Mouse (Mus musculus) liver, postnatal 0 days (tissue): Measurements from ENCODE around the gene Lyrm4. TPM values are rescaled to one million over a fixed set of nuclear protein-coding genes. Genes with fewer than 3 reads are reported as not detected.

ENCODE experiments used
- ATAC-seq: fragments of 200-750 bp; cut with Nextera tagmentation; 2 replicates; pipeline ENCODE4 v1.8.0; 2017; ENCODE audit warnings: mild to moderate bottlenecking, moderate library complexity
- DNase-seq: peaks from one replicate; pipeline ENCODE4 v3.0.0-alpha.2; 2016
- H3K27ac ChIP-seq: fragments of 300-500 bp; sonication (generic); 2 replicates; pipeline ENCODE4 v1.5.1; 2014; ENCODE audit warnings: antibody characterized with exemption, moderate library complexity, mild to moderate bottlenecking, low read depth
- H3K27me3 ChIP-seq: fragments of 300-500 bp; sonication (generic); 2 replicates; pipeline ENCODE4 v1.6.1; 2014; ENCODE audit warnings: low read length, control low read depth, mixed read lengths; ENCODE audit not compliant: insufficient read depth
- H3K36me3 ChIP-seq: fragments of 300-500 bp; sonication (generic); replicated peaks from 2 replicates; pipeline ENCODE4 v1.6.1; 2014; ENCODE audit warnings: mild to moderate bottlenecking, control low read depth, low read length, moderate library complexity, mixed read lengths; ENCODE audit not compliant: insufficient read depth
- H3K4me1 ChIP-seq: fragments of 300-500 bp; sonication (generic); 2 replicates; pipeline ENCODE4 v1.6.1; 2014; ENCODE audit warnings: antibody characterized with exemption, mild to moderate bottlenecking, control low read depth; ENCODE audit not compliant: insufficient read depth
- H3K4me2 ChIP-seq: fragments of 300-500 bp; sonication (generic); 2 replicates; pipeline ENCODE4 v1.6.1; 2014; ENCODE audit warnings: low read depth, mild to moderate bottlenecking, low read length, moderate library complexity, mixed read lengths
- H3K4me3 ChIP-seq: fragments of 300-500 bp; sonication (generic); 2 replicates; pipeline ENCODE4 v1.5.1; 2014; ENCODE audit warnings: low read depth, low read length
- H3K9ac ChIP-seq: fragments of 300-500 bp; sonication (generic); replicated peaks from 2 replicates; pipeline ENCODE4 v1.6.1; 2014; ENCODE audit warnings: mild to moderate bottlenecking, moderate library complexity
- H3K9me3 ChIP-seq: fragments of 300-500 bp; sonication (generic); 2 replicates; pipeline ENCODE4 v1.6.1; 2016; ENCODE audit warnings: mild to moderate bottlenecking, control low read depth, low read length, mixed read lengths
- CTCF ChIP-seq: sonication (generic); IDR thresholded peaks from 2 replicates; pipeline ENCODE4 v1.5.1; 2016; ENCODE audit warnings: antibody characterized with exemption, low read depth
- EP300 ChIP-seq: IDR thresholded peaks from 2 replicates; pipeline ENCODE4 v1.6.1; 2016; ENCODE audit warnings: antibody characterized with exemption, low read depth, mild to moderate bottlenecking
- WGBS: fragments of 180-500 bp; shearing (Covaris S2); extraction: QIAGEN DNeasy Blood & Tissue Kit; methylation state at CpG from one replicate; pipeline ENCODE4 v1.1.7; 2014; ENCODE audit not compliant: insufficient replicate concordance; 5-methylcytosine and 5-hydroxymethylcytosine counted together
- polyA plus RNA-seq: library from polyadenylated mRNA; unstranded; fragments of >200 nt; fragmentation: Nextera tagmentation; extraction: Ambion mirVana; gene quantifications from 2 replicates; pipeline ENCODE4 v1.2.1, GENCODE M21; 2015

Gene Lyrm4
- polyA plus RNA-seq, 1 experiment from 2014 or later, result 19.3 TPM

DNA sequence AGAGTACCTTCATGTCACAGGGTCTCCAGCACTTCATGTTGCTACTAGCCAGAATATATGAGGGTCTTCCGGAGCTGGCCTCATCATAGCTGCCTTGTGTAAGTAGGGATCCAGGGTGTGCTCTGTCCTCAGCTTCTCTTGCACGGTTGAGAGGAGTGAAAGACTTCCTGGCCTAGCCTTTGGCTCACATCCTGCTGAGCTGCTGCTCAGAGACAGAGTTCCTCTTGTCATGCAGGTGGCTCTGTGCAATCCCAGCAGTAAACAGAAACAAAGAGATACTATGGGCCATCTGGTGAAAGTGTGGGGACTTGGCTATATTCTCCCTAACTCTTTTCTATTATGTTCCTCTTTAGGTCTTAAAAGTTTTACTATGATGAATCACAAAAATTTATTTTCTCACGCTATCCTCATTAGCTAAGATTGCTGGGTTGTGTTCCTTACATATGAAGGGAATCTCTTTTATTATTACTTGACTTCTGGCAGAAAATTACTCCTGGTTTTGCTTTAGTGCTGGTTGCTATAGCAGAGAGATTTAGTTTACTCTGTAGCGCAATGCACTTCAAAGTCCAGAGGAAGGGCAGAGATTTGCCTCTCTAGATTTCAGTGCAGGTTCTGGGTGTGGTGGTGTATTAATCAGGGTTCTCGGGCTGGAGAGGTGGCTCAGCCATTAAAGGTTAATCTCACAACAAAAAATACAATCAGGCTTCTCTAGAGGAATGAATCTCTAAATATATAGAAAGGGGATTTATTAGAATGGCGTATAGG lies 32.0 kb upstream of the Lyrm4 start:
- no peaks in the 10 kb centered on the region for H3K9me3 ChIP-seq
- ATAC-seq (peak; percentile 53; the same call in 1 of the 2 replicates), DNase-seq (no peak)
- no peak overlapping the region for H3K4me3 ChIP-seq
- H3K4me2 ChIP-seq, result peak overlapping the region; percentile 20; the same call in 1 of the 2 replicates
- WGBS, result 45% methylated on average over 6 of the region's 6 CpGs
- TF ChIP-seq EP300 (no peak), CTCF (no peak)
- H3K36me3 ChIP-seq, result no peaks in the 10 kb centered on the region
- H3K4me1 ChIP-seq, result peaks cover 19% of the 10 kb centered on the region
- no peak overlapping the region for H3K9ac ChIP-seq
- no peaks in the 10 kb centered on the region for H3K27me3 ChIP-seq
- peak overlapping the region; percentile 41 for H3K27ac ChIP-seq

DNA sequence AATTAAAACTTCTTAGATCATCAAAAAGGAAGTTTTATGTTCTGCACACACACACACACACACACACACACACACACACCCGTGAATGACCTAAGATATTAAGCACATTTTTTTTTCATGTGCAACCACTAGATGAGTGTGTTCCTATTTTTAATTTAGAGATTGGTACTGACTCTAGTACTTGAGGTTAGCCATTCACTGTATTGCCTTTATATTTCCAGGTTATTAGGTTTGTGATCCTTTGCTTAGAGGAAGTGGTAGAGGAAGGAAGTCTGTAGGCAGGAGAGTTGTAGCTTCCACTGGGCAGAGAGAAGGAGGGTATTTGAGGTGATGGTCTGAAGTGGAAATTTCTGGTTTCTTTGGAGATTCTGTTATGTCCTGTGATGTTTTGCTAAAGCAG lies 28.3 kb upstream of the Lyrm4 start:
- Histone ChIP-seq H3K9ac (no peak overlapping the region), H3K4me2 (no peak overlapping the region), H3K9me3 (no peaks in the 10 kb centered on the region), H3K27me3 (no peaks in the 10 kb centered on the region), H3K36me3 (no peaks in the 10 kb centered on the region), H3K4me3 (no peak overlapping the region), H3K27ac (no peak overlapping the region), H3K4me1 (peaks cover 19% of the 10 kb centered on the region)
- no peak for ATAC-seq
- WGBS, result 48% methylated on average over 1 of the region's 1 CpGs
- TF ChIP-seq CTCF, result no peak
- TF ChIP-seq EP300, result no peak
- DNase-seq, result no peak

- WGBS, result 76% methylated on average over 5 of the region's 5 CpGs
- Histone ChIP-seq H3K36me3 (no peaks in the 10 kb centered on the region), H3K9ac (no peak overlapping the region), H3K9me3 (no peaks in the 10 kb centered on the region), H3K4me1 (no peaks in the 10 kb centered on the region; the same call in 1 of the 2 replicates), H3K4me3 (no peak overlapping the region), H3K27ac (no peak overlapping the region), H3K27me3 (no peaks in the 10 kb centered on the region), H3K4me2 (no peak overlapping the region)
- TF ChIP-seq EP300 (no peak), CTCF (no peak)
- DNase-seq, result no peak
- ATAC-seq, result no peak
Measured at GRCm38 (mm10) chr13:36140247-36141016, 23.1 kb upstream of the Lyrm4 start.

DNA sequence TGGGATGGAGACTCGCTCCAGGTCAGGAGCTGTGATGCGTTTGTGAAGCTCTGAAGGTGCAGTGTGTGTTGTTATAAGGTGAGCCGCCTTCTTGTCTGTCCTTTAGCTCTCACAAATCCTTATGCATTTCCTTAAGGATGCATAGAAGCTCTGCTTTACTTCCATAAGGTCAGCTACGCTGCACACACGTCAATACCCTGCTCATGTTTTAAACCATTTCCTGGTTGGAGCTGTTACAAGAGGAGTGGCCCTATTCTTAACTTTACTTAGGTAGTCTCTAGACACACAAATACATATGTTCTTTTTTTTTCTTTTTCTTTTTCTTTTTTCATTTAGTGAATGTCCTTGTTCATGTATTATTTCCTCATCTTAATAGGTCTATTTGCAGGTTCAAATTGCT lies 22.4 kb upstream of the Lyrm4 start:
- no peak overlapping the region for H3K27ac ChIP-seq
- ATAC-seq, result no peak

DNA sequence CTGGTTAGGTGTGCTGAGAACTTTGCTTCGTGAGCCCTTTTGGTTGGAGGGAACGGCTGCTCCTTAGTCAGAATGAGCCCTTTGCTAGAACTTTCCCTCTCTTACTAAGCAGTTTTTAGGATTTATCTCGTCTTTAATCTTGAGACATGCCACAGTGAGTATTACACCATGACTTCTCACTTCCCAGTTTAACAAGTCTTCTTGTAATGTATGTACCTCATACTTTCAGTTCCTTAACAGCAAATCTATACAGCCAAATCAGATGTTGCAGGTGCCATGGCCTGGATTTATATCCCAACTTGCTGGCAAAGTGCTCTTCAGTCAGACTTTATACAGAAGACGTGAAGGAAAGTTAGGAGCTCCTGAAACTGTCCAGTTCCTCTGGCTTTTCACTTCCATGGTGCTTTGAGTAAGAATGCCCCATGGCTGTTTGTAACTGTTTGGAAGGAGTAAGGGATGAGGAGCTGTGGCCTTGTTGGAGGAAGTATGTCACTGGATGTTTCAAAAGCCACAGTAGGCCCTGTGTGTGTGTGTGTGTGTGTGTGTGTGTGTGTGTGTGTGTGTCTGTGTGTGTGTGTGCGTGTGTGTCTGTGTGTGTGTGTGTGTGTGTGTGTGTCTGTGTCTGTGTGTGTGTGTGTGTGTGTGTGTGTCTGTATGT lies 14.8 kb upstream of the Lyrm4 start:
- ATAC-seq, result no peak
- DNase-seq, result no peak
- 54% methylated on average over 5 of the region's 5 CpGs for WGBS

More for the DNA sequence above, 22.4 kb upstream of the Lyrm4 start:
- H3K4me3 ChIP-seq, result no peak overlapping the region
- 83% methylated on average over 5 of the region's 5 CpGs for WGBS
- no peaks in the 10 kb centered on the region for H3K36me3 ChIP-seq
- H3K27me3 ChIP-seq, result no peaks in the 10 kb centered on the region
- TF ChIP-seq EP300 (no peak), CTCF (no peak)
- DNase-seq, result no peak
- H3K9me3 ChIP-seq, result no peaks in the 10 kb centered on the region
- no peaks in the 10 kb centered on the region for H3K4me1 ChIP-seq
- no peak overlapping the region for H3K9ac ChIP-seq
- no peak overlapping the region for H3K4me2 ChIP-seq

GRCm38 (mm10) chr13:36131401-36131800 lies 14.1 kb upstream of the Lyrm4 start:
- Histone ChIP-seq H3K9me3 (peaks cover 3% of the 10 kb centered on the region; the same call in 1 of the 2 replicates), H3K4me1 (no peaks in the 10 kb centered on the region), H3K4me2 (no peak overlapping the region), H3K4me3 (no peak overlapping the region), H3K36me3 (peaks cover 6% of the 10 kb centered on the region; the same call in 1 of the 2 replicates), H3K27me3 (no peaks in the 10 kb centered on the region), H3K27ac (peak overlapping the region; percentile 18; the same call in 1 of the 2 replicates), H3K9ac (no peak overlapping the region)
- ATAC-seq, result no peak
- TF ChIP-seq CTCF, result no peak
- no peak for TF ChIP-seq EP300
- DNase-seq, result no peak
- 84% methylated on average over 5 of the region's 5 CpGs for WGBS

More for the DNA sequence above, 14.8 kb upstream of the Lyrm4 start:
- H3K4me2 ChIP-seq, result no peak overlapping the region
- H3K27ac ChIP-seq, result peak overlapping the region; percentile 18; the same call in 1 of the 2 replicates
- peaks cover 3% of the 10 kb centered on the region; the same call in 1 of the 2 replicates for H3K9me3 ChIP-seq
- H3K9ac ChIP-seq, result no peak overlapping the region
- H3K4me1 ChIP-seq, result no peaks in the 10 kb centered on the region
- H3K4me3 ChIP-seq, result no peak overlapping the region
- H3K36me3 ChIP-seq, result peaks cover 6% of the 10 kb centered on the region; the same call in 1 of the 2 replicates
- TF ChIP-seq CTCF (no peak), EP300 (no peak)
- H3K27me3 ChIP-seq, result no peaks in the 10 kb centered on the region
